Mouse (Mus musculus) heart, adult 2 months (tissue): Measurements from ENCODE around the gene 1700015F17Rik.

Experiments
- CTCF ChIP-seq: fragments of 200-600 bp; IDR thresholded peaks from 2 replicates; pipeline ENCODE4 v1.8.1; 2022; ENCODE audit warnings: antibody characterized with exemption, mild to moderate bottlenecking, moderate library complexity
- EP300 ChIP-seq: fragments of 200-500 bp; IDR thresholded peaks from 2 replicates; pipeline ENCODE4 v1.6.1; 2011; ENCODE audit warnings: low read depth, low read length, control low read depth; ENCODE audit not compliant: insufficient read depth
- POLR2A ChIP-seq: fragments of 200-500 bp; IDR thresholded peaks from 2 replicates; pipeline ENCODE4 v1.6.1; 2011; ENCODE audit warnings: mild to moderate bottlenecking, low read depth, low read length, control low read depth; ENCODE audit not compliant: insufficient read depth

- TF ChIP-seq CTCF (no peak), POLR2A (no peak), EP300 (no peak)
Observed at GRCm38 (mm10) chr5:5492163-5492562, 13.2 kb upstream of the 1700015F17Rik start.
